Mouse (Mus musculus): ENCODE results near the gene Mto1. TPM values are rescaled to one million over a fixed set of nuclear protein-coding genes. Genes with fewer than 3 reads are reported as not detected.
A peak's percentile ranks its signal among the peaks of the same experiment; 100 is the strongest.

Mto1 gene
- polyA plus RNA-seq, 1 experiment from 2014 or later, result 8.4 TPM

- Histone ChIP-seq H3K9ac (ENCODE audit: low read depth, low read length) (peak overlapping the region; percentile 38), H3K4me2 (replicated peaks; ENCODE audit: low read depth) (peak overlapping the region; percentile 79), H3K9me3 (ENCODE audit: control insufficient read depth) (no peaks in the 10 kb centered on the region), H3K36me3 (ENCODE audit: control insufficient read depth, insufficient read depth) (no peaks in the 10 kb centered on the region), H3K27me3 (replicated peaks; ENCODE audit: control insufficient read depth, insufficient read depth, low read length) (no peaks in the 10 kb centered on the region), H3K4me1 (replicated peaks; ENCODE audit: control insufficient read depth, insufficient read depth, low read length) (no peaks in the 10 kb centered on the region), H3K27ac (ENCODE audit: low read depth, low read length) (peak overlapping the region; percentile 68), H3K4me3 (ENCODE audit: low read depth, low read length) (peak overlapping the region; percentile 36)
- TF ChIP-seq CTCF (IDR thresholded peaks at IDR 0.05; ENCODE audit: low read depth), result no peak
- WGBS, result 3% methylated on average over 40 of the region's 40 CpGs
- peak; percentile 81 for ATAC-seq
Observed at GRCm38 (mm10) chr9:78520780-78521601, 73.0 kb downstream of the Mto1 start.

GRCm38 (mm10) chr9:78521689-78522088 is 73.7 kb downstream of the Mto1 start:
- Histone ChIP-seq H3K36me3 (ENCODE audit: control insufficient read depth, insufficient read depth) (no peaks in the 10 kb centered on the region), H3K9ac (ENCODE audit: low read depth, low read length) (peak overlapping the region; percentile 38), H3K4me2 (replicated peaks; ENCODE audit: low read depth) (peak overlapping the region; percentile 79), H3K27ac (ENCODE audit: low read depth, low read length) (peak overlapping the region; percentile 68), H3K4me3 (ENCODE audit: low read depth, low read length) (peak overlapping the region; percentile 36), H3K4me1 (replicated peaks; ENCODE audit: control insufficient read depth, insufficient read depth, low read length) (no peaks in the 10 kb centered on the region), H3K9me3 (ENCODE audit: control insufficient read depth) (no peaks in the 10 kb centered on the region), H3K27me3 (replicated peaks; ENCODE audit: control insufficient read depth, insufficient read depth, low read length) (no peaks in the 10 kb centered on the region)
- peak; percentile 76 for TF ChIP-seq CTCF (IDR thresholded peaks at IDR 0.05; ENCODE audit: low read depth)
- 21% methylated on average over 14 of the region's 14 CpGs for WGBS
- ATAC-seq, result peak; percentile 17; the same call in 1 of the 2 replicates

Small RNAs within 50 kb of the gene (microRNA-seq; reads per million reads assigned to microRNA genes)
- not detected for gene Gm26377

Other genes starting within 250 kb of the Mto1 start
- gene Gsta1, start 217.6 kb upstream of the Mto1 start, polyA plus RNA-seq (2015; fragmentation: Nextera tagmentation; extraction: Ambion mirVana), result 94.0 and 129 TPM in 2 replicates
- gene Gm3776, start 191.1 kb upstream of the Mto1 start, polyA plus RNA-seq (2015; fragmentation: Nextera tagmentation; extraction: Ambion mirVana), result 66.1 and 82.0 TPM in 2 replicates
- gene Gm10639, start 158.3 kb upstream of the Mto1 start, polyA plus RNA-seq (2015; fragmentation: Nextera tagmentation; extraction: Ambion mirVana), result 0.69 and 0.70 TPM in 2 replicates
- gene Omt2a, start 133.4 kb upstream of the Mto1 start, polyA plus RNA-seq (2015; fragmentation: Nextera tagmentation; extraction: Ambion mirVana), result not detected in 2 replicates
- gene Omt2b, start 120.6 kb upstream of the Mto1 start, polyA plus RNA-seq (2015; fragmentation: Nextera tagmentation; extraction: Ambion mirVana), result not detected in 2 replicates
- 94.5 and 130 TPM in 2 replicates for gene Gsta2, start 92.4 kb upstream of the Mto1 start, polyA plus RNA-seq (2015; fragmentation: Nextera tagmentation; extraction: Ambion mirVana)
- not detected in 2 replicates for gene Dppa5a, start 80.0 kb upstream of the Mto1 start, polyA plus RNA-seq (2015; fragmentation: Nextera tagmentation; extraction: Ambion mirVana)
- 0.47 and 0.51 TPM in 2 replicates for gene Ooep, start 69.5 kb upstream of the Mto1 start, polyA plus RNA-seq (2015; fragmentation: Nextera tagmentation; extraction: Ambion mirVana)
- 0.05 and 0.10 TPM in 2 replicates for gene Ddx43, start 52.4 kb upstream of the Mto1 start, polyA plus RNA-seq (2015; fragmentation: Nextera tagmentation; extraction: Ambion mirVana)
- 0.96 and 1.1 TPM in 2 replicates for gene Cgas, start 5.0 kb upstream of the Mto1 start, polyA plus RNA-seq (2015; fragmentation: Nextera tagmentation; extraction: Ambion mirVana)
- gene Gm17324, start 578 bp downstream of the Mto1 start, polyA plus RNA-seq (2015; fragmentation: Nextera tagmentation; extraction: Ambion mirVana), result 0.17 and 0.39 TPM in 2 replicates
- 1,954 and 2,041 TPM in 2 replicates for gene Eef1a1, start 40.9 kb downstream of the Mto1 start, polyA plus RNA-seq (2015; fragmentation: Nextera tagmentation; extraction: Ambion mirVana)
- 250 and 313 TPM in 2 replicates for gene Slc17a5, start 139.8 kb downstream of the Mto1 start, polyA plus RNA-seq (2015; fragmentation: Nextera tagmentation; extraction: Ambion mirVana)
- gene Cd109, start 167.3 kb downstream of the Mto1 start, polyA plus RNA-seq (2015; fragmentation: Nextera tagmentation; extraction: Ambion mirVana), result 1.8 and 2.1 TPM in 2 replicates

Measured in intestine, postnatal 0 days (tissue).